Mouse (Mus musculus) ES-E14 (cell line): ENCODE data around the gene Cx3cr1.

Experiments
- HCFC1 ChIP-seq: IDR thresholded peaks from 2 replicates; pipeline ENCODE4 v1.6.1; 2012; ENCODE audit warnings: low read length, inconsistent platforms, borderline replicate concordance; ENCODE audit not compliant: insufficient read depth
- ZC3H11A ChIP-seq: IDR thresholded peaks from 2 replicates; pipeline ENCODE4 v1.6.1; 2012; ENCODE audit warnings: low read depth, mild to moderate bottlenecking, inconsistent platforms, low read length, borderline replicate concordance
- ZNF384 ChIP-seq: IDR thresholded peaks from 2 replicates; pipeline ENCODE4 v1.6.1; 2012; ENCODE audit warnings: low read depth, low read length, inconsistent platforms

- TF ChIP-seq HCFC1 (no peak), ZC3H11A (no peak), ZNF384 (no peak)
Observed at GRCm38 (mm10) chr9:120056201-120056600, 13.5 kb downstream of the Cx3cr1 start.
